In genomic region chr2:73019371-73020146, GRCm38 (mm10) we compare ENCODE assay signal across 9 mouse cellular contexts. TPM values are rescaled to one million over a fixed set of nuclear protein-coding genes. Genes with fewer than 3 reads are reported as not detected.
DNase-seq lines count a peak whose midpoint lies in the region; ATAC-seq and TF ChIP-seq lines count a peak whose summit lies in the region.
"Had no signal": no experiment of that assay in that cellular context is flagged by ENCODE, and none has a peak within 500 bp of the region (broad histone marks: within the 10 kb centered on the region; RNA-seq: fewer than 3 reads in every experiment).

No protein-coding gene starts in this region.

- H3K4me3 ChIP-seq in layer of hippocampus, adult 2 months: no peak overlapping the region
- H3K4me3 ChIP-seq: embryonic facial prominence, embryonic 12.5 days had no signal

- no peak for TF ChIP-seq CTCF in layer of hippocampus, adult 2 months (conservative IDR thresholded peaks at IDR 0.05)

- DNase-seq in gastrocnemius, adult 18-20 months (ENCODE audit: low spot score): peak; percentile 48
- no peak for DNase-seq in gastrocnemius, adult 8-10 months (ENCODE audit: low spot score in 2 of 2)
- peak; percentile 46 for DNase-seq in brain, embryonic 18.5 days (ENCODE audit: low read depth, low spot score)
- peak; percentile 62 for DNase-seq in gastrocnemius, postnatal 14 days
- DNase-seq in layer of hippocampus, adult 2 months (ENCODE audit: low spot score in 2 of 2): peak; percentile 83 to 85
- DNase-seq in embryo, embryonic 10 days (ENCODE audit: low spot score): no peak
- DNase-seq in thymus, postnatal 36 days: no peak

- intact Hi-C loops in gastrocnemius, postnatal 14 days (cut with DNase I; ENCODE audit: low total_unique reads): no loop called here

- ATAC-seq in megakaryocyte-erythroid progenitor cell, adult 5-6 weeks (replicated peaks; ENCODE audit: low FRiP score, low TSS enrichment, poor library complexity, severe bottlenecking): 0 out of 2 replicates have a peak, but pooled peaks have one; percentile 24

- H3K27ac ChIP-seq in layer of hippocampus, adult 2 months: no peak overlapping the region
- H3K27ac ChIP-seq: embryonic facial prominence, embryonic 12.5 days had no signal

RNA-seq across cellular contexts. Expression of gene Gm11084, which starts 33.0 kb away (rescaled TPM):
- total RNA-seq in gastrocnemius, adult 18-20 months (2021): not detected
- total RNA-seq in gastrocnemius, adult 8-10 months (2022): not detected
- total RNA-seq in gastrocnemius, postnatal 14 days (2021): not detected
- total RNA-seq in layer of hippocampus, adult 2 months (2021): not detected
- total RNA-seq in megakaryocyte-erythroid progenitor cell, adult 5-6 weeks (2014; fragmentation: Nextera tagmentation): not detected in 2 replicates
- not detected in 2 replicates for total RNA-seq in megakaryocyte-erythroid progenitor cell, adult 5-6 weeks (2017)

RNA-seq across cellular contexts. Expression of gene Sp3, which starts 39.3 kb away (rescaled TPM):
- total RNA-seq in gastrocnemius, adult 18-20 months (2021): 10 to 100 TPM; 17.2 to 20.5 TPM
- total RNA-seq in gastrocnemius, adult 8-10 months (2022): 10 to 100 TPM; 16.5 to 19.1 (median 18.7) TPM
- 10 to 100 TPM; 26.9 to 28.8 TPM for total RNA-seq in gastrocnemius, postnatal 14 days (2021)
- 10 to 100 TPM; 68.4 to 72.5 TPM for total RNA-seq in layer of hippocampus, adult 2 months (2021)
- 72.7 and 84.4 TPM in 2 replicates for total RNA-seq in megakaryocyte-erythroid progenitor cell, adult 5-6 weeks (2014; fragmentation: Nextera tagmentation)
- 101 and 111 TPM in 2 replicates for total RNA-seq in megakaryocyte-erythroid progenitor cell, adult 5-6 weeks (2017)

Comparison
In these comparisons a context has a peak if more than half of its experiments do, and no peak if none do; other contexts are left out.
1. DNase-seq: peak in gastrocnemius, adult 18-20 months (single experiment), brain, embryonic 18.5 days (single experiment), gastrocnemius, postnatal 14 days (single experiment) and layer of hippocampus, adult 2 months (2 of 2); none in gastrocnemius, adult 8-10 months (0 of 2), embryo, embryonic 10 days (single experiment) and thymus, postnatal 36 days (0 of 2).